Mouse (Mus musculus) kidney, adult 18-20 months (tissue): Measurements from ENCODE around the gene Nlrc5.
"Not testable (repeated sequence)": the region's sequence is repeated elsewhere in the genome, so short reads cannot be mapped to it uniquely, and the experiment has no call there.

Experiments
- DNase-seq: peaks from one replicate; pipeline ENCODE4 v3.0.0; 2021

The Nlrc5 gene

DNA sequence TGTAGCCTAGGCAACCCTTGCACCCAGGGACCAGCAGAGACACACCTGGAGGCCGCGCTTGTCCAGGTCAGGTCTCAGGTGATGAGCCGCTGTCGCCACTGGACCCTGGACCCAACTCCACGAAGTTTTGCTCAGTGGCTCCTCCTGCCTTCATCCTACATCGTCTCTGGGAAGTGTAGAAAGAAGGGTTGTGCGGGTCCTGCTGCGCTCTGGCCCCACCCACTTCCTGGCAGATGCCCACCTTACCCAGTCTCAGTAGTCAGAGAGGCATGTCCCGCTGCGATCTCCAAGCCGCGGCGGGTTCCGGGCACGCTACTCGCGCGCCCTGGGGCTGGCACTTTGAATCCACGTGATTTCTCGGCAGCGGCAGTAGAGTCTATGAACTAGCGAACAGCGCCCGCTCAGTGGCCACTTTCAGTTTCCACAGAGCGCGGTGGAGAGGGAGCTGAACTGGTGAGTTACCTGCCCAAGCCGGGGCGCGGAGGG, at the start of gene Nlrc5:
Nlrc5 (plus strand) TSS at position 376 of the 486 bp plus-strand sequence.
- peak; percentile 82 for DNase-seq

DNA sequence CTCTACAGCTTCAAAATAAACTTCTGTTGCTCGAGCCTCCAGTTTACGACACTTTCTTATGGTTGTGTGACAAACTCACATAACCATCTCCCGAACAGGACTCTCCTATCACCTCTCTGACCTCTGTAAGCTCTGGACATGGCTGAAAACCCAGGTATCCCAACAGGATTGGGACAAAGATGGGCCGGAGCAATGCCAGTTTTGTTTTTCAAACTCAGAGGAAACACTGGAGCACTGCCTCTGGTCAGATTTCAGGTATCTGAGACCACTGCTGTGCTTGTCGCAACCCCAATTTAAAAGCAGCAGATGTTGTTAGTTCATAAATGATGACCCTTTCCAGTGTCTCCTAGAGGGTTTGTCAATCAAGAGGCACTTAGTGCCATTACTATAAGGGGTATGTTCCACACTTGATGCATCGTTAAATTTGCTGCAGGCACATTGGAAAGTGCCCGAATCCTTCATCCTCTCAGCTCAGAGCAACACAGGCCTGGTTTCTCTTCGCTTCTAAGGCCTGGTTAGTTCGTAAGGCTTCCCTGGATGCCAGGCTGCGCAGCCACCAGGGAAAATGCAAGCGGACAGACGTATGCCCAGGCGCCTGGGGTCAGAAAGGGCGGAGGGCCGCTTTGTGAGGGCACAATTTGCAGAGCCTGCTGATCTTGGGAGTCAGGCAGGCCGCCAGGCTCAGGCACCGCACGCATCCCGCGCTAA, 48.5 kb upstream of the Nlrc5 start:
- peak; percentile 53 for DNase-seq

DNA sequence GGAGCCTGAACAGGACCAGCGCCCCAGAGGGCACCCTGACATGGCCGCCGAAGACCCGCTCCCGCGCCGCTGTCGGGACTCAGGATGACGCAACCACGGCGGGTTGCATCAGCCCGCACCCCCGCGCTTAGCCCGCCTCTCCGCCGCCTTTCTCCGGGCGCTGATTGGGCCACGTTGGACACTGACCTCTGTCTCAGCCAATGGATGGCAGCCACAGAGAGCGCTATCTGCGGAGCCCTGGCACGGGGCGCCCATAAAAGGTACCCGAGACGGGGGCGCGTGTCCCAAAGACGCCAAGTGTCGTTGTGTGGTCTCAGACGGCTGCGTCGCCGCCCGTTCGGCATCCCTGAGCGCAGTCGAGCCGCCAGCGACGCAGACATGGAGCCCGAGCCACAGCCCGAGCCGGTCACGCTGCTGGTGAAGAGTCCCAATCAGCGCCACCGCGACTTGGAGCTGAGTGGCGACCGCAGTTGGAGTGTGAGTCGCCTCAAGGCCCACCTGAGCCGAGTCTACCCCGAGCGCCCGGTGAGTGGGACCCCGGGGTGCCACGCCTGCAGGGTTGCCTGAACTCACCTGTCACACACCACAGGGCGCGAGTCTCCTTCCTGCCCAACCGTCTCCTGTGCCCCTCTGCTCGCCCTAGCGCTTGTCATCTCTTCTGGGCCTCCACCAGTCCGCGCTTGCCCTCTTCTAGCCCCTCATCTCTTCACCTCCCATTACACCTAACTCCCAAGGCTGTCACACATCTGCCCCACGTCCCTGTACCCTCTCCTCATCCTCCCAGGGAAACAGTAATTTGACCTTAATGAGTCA, 47.7 kb upstream of the Nlrc5 start, which contains the start of gene Herpud1:
Herpud1 (plus strand) TSS at position 225 of the 813 bp plus-strand sequence.
- peak; percentile 99 for DNase-seq

DNA sequence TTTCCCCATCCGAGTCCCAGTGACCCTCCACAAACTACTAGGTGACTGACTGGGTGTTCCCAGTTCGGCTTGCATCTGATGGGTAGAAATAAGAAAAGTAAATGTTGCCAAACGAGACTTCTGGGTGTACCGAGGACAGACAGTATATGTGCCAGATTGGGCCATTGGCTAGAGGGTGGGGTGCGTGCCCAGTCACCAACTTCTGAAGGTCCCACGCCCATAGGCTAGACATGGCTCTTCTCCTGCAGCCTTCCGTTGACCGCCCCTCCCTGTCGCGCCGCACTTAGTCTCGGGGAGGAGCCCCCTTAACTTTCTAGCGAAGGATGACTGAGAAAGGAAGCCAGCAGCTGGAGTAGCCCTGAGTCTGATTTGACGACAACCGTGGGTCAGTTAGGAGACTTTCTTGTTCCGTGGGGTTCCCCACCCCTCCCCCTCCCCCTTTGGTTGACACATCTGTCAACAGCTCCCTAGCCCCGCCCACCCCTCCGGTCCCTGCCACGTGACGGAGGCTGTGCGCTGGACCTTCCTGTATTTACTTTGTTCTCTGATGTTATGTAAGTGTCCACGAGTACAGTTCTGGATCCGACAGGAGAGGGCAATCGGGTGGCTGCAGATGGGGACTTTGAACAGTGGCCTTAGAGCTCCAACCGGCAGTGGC, 47.0 kb upstream of the Nlrc5 start:
- peak; percentile 93 for DNase-seq

DNA sequence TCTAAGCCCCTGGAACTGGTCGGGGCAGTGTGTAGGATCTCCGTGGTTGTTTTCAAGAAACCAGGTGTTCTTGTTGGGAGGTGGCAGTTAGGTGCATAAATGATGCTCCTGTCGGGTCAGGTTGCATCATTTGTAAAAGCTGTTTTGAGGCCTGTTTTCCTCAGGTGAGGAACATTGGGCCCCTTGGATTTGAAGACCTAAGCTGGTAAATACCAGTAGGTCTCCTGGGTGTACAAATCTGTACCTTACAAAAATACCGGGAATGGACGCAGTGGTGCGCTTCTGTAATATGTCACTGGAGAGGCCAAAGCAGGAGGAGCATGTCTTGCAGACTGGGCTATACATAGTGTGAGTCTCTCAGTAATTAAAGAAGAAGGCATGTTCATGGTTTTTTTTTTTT, 46.4 kb upstream of the Nlrc5 start:
- DNase-seq: no peak

DNA sequence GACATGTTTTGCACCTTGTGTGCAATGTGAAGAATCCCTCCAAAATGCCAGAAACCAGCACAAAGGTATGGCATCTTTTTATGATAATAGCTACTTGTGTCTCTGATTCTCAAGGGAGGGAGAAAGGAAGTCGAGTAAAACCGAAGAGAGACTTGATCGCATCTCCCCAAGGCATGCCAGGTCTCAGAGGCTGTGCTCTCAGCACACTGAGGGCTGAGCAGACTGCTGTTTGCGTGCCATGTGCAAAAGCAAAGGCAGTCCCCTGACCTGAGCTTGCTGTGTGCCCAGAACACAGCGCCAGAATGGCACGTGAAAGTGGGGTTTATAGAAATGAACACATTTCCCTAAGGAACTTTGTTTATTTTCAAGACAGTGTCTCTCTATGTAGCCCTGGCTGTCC, 44.6 kb upstream of the Nlrc5 start:
- DNase-seq: no peak

DNA sequence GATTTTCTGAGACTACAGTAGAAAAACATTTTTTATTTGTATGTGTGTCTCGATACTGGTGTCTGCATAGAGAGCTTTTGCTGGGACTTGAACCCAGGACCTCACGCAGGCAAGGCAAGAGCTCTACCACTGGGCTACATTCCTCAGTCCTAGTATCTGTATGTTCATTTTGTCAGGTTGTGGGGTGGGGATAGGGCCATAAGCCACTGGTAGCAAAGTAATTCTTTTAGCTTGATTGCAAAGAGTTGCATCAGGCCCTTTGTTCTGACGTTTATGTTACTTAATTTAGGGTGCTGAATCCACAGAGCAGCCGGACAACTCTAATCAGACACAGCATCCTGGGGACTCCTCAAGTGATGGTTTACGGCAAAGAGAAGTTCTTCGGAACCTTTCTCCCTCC, 43.7 kb upstream of the Nlrc5 start:
- no peak for DNase-seq

DNA sequence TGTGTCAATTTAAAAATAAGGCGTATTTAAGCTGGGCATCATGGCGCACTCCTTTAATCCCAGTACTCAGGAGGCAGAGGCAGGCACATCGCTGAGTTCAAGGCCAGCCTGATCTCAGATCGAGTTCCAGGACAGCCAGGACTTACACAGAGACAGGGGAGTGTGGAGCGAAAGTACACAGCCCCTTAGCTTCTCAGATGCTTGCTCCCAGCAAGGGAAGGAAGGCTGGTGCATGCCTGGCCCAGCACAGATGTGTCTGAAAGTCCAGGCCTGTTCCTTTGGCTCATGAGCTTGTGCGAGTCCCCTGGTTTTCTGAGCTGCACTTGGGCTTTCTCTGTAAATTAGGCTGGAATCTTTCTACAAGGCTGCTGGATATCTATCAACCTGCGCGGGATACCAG, 43.2 kb upstream of the Nlrc5 start:
- DNase-seq: no peak

DNA sequence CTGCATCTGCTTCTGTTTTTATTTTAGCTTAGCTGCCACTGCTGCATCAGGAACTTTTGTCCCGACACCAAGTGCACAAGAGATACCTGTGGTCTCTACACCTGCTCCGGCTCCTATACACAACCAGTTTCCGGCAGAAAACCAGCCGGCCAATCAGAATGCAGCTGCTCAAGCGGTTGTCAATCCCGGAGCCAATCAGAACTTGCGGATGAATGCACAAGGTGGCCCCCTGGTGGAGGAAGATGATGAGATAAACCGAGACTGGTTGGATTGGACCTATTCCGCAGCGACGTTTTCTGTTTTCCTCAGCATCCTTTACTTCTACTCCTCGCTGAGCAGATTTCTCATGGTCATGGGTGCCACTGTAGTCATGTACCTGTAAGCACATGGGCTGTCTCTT, 42.0 kb upstream of the Nlrc5 start:
- DNase-seq: peak; percentile 71

DNA sequence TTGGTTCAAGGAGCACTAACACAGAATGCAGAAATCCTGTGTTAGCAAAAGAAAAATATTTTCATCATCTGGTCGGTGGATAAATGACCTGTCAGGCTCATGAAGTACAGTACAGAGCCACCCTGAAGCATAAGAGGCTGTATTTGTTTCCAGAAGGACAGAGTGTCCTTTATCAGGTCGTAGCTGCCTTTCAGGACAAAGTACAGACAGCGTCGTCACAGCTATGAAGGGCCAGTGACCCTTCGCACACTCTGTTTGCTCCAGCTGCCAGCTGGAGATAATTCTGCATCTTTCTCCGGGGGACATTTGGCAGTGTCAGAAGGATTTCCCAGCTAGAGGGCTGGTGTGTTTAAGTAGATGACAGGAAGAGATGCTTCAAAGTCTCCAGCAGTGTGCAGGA, 41.5 kb upstream of the Nlrc5 start:
- no peak for DNase-seq

DNA sequence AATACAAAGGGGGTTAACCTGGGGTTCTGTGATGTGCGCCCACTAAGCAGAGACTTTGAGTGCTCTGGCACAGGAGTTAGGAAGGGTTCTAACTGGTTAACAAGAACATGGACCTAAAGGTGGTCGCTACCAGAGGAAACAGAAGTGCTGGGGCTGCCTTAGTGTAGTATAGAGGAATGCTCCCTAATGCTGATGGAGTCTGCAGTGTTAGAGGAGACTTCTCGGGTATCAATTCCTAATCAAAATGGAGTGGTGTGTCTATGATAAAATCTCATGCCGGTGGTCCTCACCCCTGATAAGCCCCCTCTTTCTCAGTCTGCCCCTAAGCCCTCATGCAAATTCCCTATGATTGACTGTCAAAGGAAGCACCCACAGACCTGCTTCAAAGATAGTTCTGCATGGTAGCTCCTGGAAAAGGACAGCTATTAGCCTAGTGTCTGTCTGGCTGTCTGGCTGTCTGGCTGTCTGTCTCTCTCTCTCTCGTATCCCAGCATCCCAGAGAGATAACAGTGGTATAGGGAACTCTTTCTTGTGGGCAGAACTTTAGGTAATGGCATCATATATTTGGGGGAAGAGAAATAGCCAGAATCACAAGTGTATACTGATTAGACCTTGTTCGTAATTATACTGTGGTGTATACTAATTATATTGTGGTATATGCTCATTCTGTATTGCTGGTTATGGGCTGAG, 38.2 kb upstream of the Nlrc5 start:
- DNase-seq: no peak

DNA sequence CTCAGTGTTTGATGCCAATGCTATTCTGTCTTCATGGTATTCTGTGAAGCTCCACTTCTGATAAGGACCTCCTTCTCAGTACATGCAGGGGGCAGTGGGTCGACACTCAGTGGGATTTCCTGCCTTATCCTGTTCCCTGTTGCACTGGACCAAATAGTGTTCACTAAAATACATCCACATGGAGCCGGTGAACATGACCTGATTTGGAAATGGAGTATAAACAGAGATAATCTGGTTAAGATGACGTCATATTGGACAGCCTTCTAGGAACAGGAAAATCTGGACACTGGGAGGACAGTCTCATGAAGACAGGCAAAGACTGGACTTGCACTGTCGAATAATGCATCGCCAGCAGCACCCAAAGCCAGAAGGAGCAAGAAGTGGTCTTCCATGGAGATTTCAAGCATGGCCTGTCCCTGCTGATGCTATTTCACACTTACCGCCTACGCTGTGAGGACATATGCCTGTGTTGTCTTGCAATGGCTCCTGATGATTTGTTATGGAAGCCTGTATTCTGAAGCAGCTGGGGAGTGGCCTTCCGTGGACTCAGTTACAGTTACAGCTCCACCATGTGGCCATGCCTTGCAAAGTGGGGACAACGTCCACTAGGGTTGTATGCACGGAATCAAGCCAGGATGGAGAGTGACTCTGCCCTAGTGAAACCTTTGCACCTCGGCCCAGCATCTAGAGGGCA, 37.0 kb upstream of the Nlrc5 start:
- DNase-seq: peak; percentile 72

DNA sequence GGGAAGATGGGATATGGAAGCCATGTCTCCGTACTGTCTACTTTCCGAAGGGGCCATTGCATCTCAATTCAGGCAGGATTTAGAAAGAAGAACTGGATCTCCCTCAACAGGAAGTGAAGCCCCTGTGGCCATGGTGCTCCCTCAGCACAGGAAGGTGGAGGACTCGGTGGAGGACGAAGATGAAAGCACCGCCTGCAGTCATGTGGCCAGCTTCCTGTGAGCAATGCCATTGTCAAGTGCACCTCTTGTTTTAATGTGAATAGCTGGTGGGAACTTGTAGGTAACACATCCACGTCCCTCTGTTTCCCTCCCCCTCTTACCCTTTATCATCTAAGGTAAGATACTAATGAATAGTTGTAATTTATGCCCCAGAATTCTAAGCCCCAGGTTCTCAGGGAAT, 35.6 kb upstream of the Nlrc5 start:
- no peak for DNase-seq

DNA sequence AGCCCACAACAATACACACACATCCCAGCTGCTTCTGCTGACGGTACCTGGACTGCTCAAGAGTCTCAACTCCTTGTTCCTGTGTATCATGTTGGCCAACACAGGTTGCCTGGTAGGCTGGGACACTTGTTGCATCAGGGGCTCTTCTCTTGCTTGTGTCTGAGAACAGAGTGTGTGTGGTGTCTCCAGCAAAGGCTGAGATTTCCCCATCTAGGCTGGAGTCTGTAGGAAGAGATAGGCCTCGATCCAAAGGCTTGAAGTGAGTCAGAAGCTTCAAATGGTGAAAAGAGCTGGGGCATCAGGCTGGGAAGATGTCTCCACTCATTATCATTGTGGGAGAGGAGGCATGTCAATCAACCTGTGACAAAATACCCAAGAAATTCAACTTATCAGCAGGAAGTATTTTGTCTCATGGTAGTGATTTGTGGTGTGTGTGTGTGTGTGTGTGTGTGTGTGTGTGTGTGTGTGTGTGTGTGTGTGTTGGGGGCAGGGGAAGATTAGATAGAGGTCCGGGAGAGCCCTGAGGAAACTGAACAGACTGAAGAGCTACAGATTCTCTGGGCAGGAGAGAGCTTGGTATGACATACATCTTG, 34.7 kb upstream of the Nlrc5 start:
- DNase-seq: no peak

DNA sequence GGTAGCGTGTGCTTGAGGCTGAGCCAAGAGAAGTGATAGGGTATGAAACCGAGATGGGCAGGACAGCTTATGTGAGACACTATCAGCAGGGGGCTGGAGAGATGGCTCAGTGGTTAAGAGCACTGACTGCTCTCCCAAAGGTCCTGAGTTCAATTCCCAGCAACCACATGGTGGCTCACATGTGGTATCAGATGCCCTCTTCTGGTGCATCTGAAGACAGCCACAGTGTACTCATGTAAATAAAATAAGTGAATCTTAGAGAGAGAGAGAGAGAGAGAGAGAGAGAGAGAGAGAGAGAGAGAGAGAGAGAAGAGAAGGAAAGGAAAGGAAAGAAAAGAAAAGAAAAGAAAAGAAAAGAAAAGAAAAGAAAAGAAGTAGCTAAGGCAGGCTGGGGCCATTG, 34.2 kb upstream of the Nlrc5 start:
- DNase-seq: not testable (repeated sequence)

DNA sequence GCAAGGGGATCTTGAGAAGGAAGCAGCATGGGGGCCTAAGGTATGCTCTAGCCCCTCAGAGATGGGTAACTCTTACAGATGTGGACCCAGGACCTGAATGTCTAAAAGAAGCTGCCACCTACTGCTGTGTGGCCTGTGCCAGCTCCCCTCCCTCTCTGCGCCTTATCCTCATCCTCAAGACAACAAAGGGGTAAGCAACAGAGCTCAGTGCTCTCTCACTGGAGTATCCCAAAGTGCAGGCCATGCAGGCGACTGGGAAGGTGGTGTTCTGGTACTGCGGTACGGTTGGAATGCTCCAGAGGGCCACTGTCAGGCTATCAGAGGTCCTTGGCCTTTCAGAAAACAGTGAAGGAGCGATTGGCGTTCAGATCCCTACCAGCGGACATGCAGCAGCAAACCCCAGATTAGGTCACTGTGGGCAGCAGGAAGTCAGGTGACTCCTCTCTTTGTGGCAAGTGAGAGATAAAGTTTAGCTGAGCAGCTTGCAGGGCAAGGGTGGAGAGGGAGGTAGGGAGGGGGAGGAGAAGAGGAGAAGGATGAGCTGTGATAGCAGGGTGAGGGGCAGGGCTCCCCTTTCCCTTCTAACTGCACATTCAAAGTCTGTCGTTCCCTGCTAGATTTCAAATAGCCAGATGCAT, 25.6 kb upstream of the Nlrc5 start:
- no peak for DNase-seq

DNA sequence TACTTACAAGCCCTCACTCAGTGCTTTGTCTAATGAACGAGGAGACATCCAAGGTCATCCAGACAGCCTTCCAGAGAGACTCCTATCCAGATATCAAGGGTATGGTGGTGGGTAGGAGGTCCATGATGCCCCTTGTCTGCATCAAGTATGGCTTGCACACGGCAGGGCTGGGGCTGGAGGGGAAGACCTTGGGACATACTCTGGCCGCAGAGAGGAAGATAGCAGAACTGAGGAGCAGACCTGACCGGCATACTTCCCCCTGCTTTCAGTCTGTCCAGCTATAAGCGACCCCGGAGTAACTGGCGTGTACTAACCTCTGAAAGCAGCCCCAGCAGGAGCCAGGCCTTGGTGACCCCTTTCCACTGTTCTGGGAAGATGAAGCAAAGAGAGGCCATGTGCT, 24.6 kb upstream of the Nlrc5 start:
- no peak for DNase-seq

DNA sequence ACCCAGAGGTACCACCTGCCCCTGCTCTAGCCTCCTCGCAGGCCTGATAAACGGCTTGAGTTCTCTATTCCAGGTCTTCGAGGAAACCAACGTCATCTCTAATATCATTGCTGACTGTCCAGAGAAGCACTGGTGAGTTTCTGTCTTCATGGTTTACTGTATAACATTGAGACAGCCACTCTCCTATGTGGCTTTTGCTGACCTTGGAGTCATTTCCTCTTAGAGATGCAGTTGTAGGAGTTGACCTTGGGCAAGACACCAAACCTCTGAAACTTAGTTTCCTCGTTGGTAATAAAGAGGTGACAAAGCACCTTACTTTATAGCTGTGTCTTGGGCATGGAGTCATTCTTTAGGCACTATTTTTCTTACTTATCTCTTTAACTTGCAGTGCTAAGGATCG, 21.6 kb upstream of the Nlrc5 start:
- no peak for DNase-seq

DNA sequence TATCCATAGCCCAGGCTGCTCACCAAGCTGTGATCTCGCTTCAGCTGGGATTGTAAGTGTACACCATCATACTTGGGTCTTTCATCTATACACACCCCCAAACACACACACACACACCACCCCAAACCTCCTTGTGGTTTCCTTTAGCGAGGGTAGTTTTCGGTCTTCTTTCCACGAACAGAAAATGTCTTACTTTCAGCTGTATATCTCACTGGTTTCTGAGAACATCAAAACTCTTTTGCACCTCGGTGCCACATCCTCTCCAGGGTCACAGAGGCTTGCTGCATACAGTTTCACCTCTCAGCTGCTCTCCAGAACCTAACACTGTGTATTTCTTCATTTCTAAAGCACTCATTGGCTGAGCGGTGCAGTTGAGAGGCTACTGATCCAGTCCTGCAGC, 20.6 kb upstream of the Nlrc5 start:
- no peak for DNase-seq

DNA sequence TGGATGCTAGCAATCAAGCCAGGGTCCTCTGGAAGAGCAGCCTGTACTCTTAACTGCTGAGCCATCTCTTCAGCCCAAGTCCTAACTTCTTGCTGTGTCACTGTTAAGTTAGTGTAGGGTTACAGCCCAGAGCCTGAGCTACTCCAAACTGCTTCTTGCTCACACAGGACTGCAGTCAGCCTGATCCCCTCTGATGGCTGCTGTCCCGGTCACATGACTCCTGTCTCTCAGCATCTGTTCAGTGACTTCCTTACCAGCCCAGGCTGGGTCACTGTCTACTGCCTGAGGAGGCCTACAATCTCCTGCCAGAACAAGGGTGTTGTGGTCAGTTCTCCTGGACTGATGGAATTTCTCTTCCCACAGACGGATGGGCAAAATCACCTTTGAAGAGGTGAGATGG, 18.9 kb upstream of the Nlrc5 start:
- DNase-seq: no peak

DNA sequence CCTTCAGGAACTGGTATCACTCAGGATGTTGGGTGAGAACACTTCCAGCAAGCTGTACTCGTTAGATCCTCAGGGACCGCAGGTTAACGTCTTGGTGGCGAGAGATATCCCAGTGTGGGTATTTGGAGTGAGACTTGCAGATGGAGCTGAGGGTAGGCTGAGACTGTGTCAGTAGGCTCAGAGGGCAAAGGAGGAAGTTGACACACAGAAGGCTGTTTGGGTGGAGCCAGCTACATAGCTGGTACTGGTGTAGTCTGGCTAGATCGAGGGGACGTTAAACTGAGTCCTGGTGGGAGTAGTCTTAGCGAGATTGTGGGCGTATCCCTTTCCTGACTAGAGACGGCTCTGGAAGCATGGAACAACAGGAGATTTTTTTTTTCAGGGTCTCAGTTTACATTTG, 16.1 kb upstream of the Nlrc5 start:
- DNase-seq: no peak

DNA sequence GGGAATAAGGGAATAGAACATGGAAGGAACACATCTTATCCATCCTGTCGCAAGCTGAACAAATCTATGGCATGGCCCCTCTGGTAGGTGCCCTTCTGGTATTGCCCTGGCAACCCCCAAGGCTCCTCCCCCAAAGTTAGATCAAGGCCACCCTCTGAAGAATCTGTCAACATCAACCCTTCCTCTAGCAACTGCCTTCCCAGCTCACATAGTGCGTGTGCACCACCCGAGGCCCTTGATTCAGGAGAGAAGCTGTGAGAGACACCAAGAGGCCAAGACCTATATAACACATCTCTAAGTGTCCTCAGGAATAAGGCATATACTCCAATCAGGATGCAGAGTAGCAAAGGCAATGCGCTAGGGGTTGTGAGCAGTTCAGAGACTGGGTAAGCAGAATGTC, 11.9 kb upstream of the Nlrc5 start:
- DNase-seq: no peak
